Mouse (Mus musculus) embryonic facial prominence, embryonic 11.5 days (tissue): Measurements from ENCODE around the gene Gtdc1. TPM values are rescaled to one million over a fixed set of nuclear protein-coding genes. Genes with fewer than 3 reads are reported as not detected.

Experiments used
- ATAC-seq: fragments of 200-750 bp; cut with Nextera tagmentation; replicated peaks from 2 replicates; pipeline ENCODE4 v1.8.0; 2017; ENCODE audit warnings: low read depth; ENCODE audit not compliant: insufficient number of reproducible peaks, low FRiP score, low TSS enrichment
- DNase-seq: peaks from one replicate; pipeline ENCODE4 v3.0.0-alpha.2; 2015; ENCODE audit warnings: low spot score
- H3K27ac ChIP-seq: fragments of 300-500 bp; sonication (generic); replicated peaks from 2 replicates; pipeline ENCODE4 v1.5.1; 2014; ENCODE audit warnings: mild to moderate bottlenecking, low read depth, low read length, control low read depth
- H3K27me3 ChIP-seq: fragments of 300-500 bp; sonication (generic); 2 replicates; pipeline ENCODE4 v1.6.1; 2014; ENCODE audit warnings: mild to moderate bottlenecking, low read length, moderate library complexity, mixed read lengths; ENCODE audit not compliant: control insufficient read depth, insufficient read depth
- H3K36me3 ChIP-seq: fragments of 300-500 bp; sonication (generic); replicated peaks from 2 replicates; pipeline ENCODE4 v1.6.1; 2014; ENCODE audit warnings: low read depth, mild to moderate bottlenecking, low read length, moderate library complexity, mixed read lengths; ENCODE audit not compliant: control insufficient read depth, insufficient read depth
- H3K4me1 ChIP-seq: fragments of 300-500 bp; sonication (generic); 2 replicates; pipeline ENCODE4 v1.6.1; 2014; ENCODE audit warnings: low read length, mixed read lengths; ENCODE audit not compliant: control insufficient read depth, insufficient read depth
- H3K4me2 ChIP-seq: fragments of 300-500 bp; sonication (generic); 2 replicates; pipeline ENCODE4 v1.6.1; 2014; ENCODE audit warnings: low read depth, mild to moderate bottlenecking, control low read depth, low read length, moderate library complexity
- H3K4me3 ChIP-seq: fragments of 300-500 bp; sonication (generic); 2 replicates; pipeline ENCODE4 v1.5.1; 2014; ENCODE audit warnings: low read depth, low read length, control low read depth
- H3K9ac ChIP-seq: fragments of 300-500 bp; sonication (generic); replicated peaks from 2 replicates; pipeline ENCODE4 v1.6.1; 2014; ENCODE audit warnings: mild to moderate bottlenecking, control low read depth, low read length
- H3K9me3 ChIP-seq: fragments of 300-500 bp; sonication (generic); replicated peaks from 2 replicates; pipeline ENCODE4 v1.6.1; 2016; ENCODE audit warnings: mild to moderate bottlenecking, low read length, inconsistent platforms, mixed read lengths; ENCODE audit not compliant: control insufficient read depth
- WGBS: fragments of 180-500 bp; shearing (Covaris S2); extraction: QIAGEN DNeasy Blood & Tissue Kit; methylation state at CpG from one replicate; pipeline ENCODE4 v1.1.7; 2014; 5-methylcytosine and 5-hydroxymethylcytosine counted together
- polyA plus RNA-seq: library from polyadenylated mRNA; unstranded; fragments of >200 nt; fragmentation: Nextera tagmentation; extraction: Ambion mirVana; gene quantifications from 2 replicates; pipeline ENCODE4 v1.2.1, GENCODE M21; 2014

The Gtdc1 gene
- polyA plus RNA-seq, 1 experiment from 2014 or later = 17.0 TPM

GRCm38 (mm10) chr2:44646398-44646797, 281.1 kb downstream of the Gtdc1 start:
- ATAC-seq = no peak
- WGBS = 90% methylated on average over 6 of the region's 6 CpGs
- no peak for DNase-seq

GRCm38 (mm10) chr2:44639370-44639769, 288.1 kb downstream of the Gtdc1 start:
- no peaks in the 10 kb centered on the region for H3K27me3 ChIP-seq
- no peaks in the 10 kb centered on the region for H3K36me3 ChIP-seq
- 59% methylated on average over 2 of the region's 2 CpGs for WGBS
- H3K27ac ChIP-seq = no peak overlapping the region
- H3K4me1 ChIP-seq = no peaks in the 10 kb centered on the region
- no peak overlapping the region for H3K4me2 ChIP-seq
- no peaks in the 10 kb centered on the region for H3K9me3 ChIP-seq
- no peak overlapping the region for H3K4me3 ChIP-seq
- ATAC-seq (no peak), DNase-seq (no peak)
- H3K9ac ChIP-seq = no peak overlapping the region

More at GRCm38 (mm10) chr2:44646398-44646797, 281.1 kb downstream of the Gtdc1 start:
- Histone ChIP-seq H3K36me3 (no peaks in the 10 kb centered on the region), H3K9ac (no peak overlapping the region), H3K9me3 (no peaks in the 10 kb centered on the region), H3K4me3 (no peak overlapping the region), H3K4me2 (no peak overlapping the region), H3K27ac (no peak overlapping the region), H3K27me3 (no peaks in the 10 kb centered on the region), H3K4me1 (no peaks in the 10 kb centered on the region)

GRCm38 (mm10) chr2:44638157-44638556, 289.3 kb downstream of the Gtdc1 start:
- WGBS = 87% methylated on average over 4 of the region's 4 CpGs
- Histone ChIP-seq H3K9me3 (no peaks in the 10 kb centered on the region), H3K4me1 (no peaks in the 10 kb centered on the region), H3K4me3 (no peak overlapping the region), H3K27me3 (no peaks in the 10 kb centered on the region), H3K4me2 (no peak overlapping the region), H3K9ac (no peak overlapping the region), H3K36me3 (no peaks in the 10 kb centered on the region), H3K27ac (no peak overlapping the region)
- DNase-seq (no peak), ATAC-seq (no peak)

- no peak for ATAC-seq
- Histone ChIP-seq H3K9me3 (no peaks in the 10 kb centered on the region), H3K4me2 (no peak overlapping the region), H3K27me3 (no peaks in the 10 kb centered on the region), H3K9ac (no peak overlapping the region), H3K36me3 (no peaks in the 10 kb centered on the region), H3K27ac (no peak overlapping the region), H3K4me1 (no peaks in the 10 kb centered on the region), H3K4me3 (no peak overlapping the region)
- 76% methylated on average over 8 of the region's 8 CpGs for WGBS
- no peak for DNase-seq
These were observed 293.5 kb downstream of the Gtdc1 start for GRCm38 (mm10) chr2:44633971-44634370.

GRCm38 (mm10) chr2:44633064-44633463, 294.4 kb downstream of the Gtdc1 start:
- WGBS = 79% methylated on average over 5 of the region's 5 CpGs
- DNase-seq (no peak), ATAC-seq (no peak)
- Histone ChIP-seq H3K4me3 (no peak overlapping the region), H3K9me3 (no peaks in the 10 kb centered on the region), H3K36me3 (no peaks in the 10 kb centered on the region), H3K27me3 (no peaks in the 10 kb centered on the region), H3K4me1 (no peaks in the 10 kb centered on the region), H3K4me2 (no peak overlapping the region), H3K27ac (no peak overlapping the region), H3K9ac (no peak overlapping the region)

GRCm38 (mm10) chr2:44632584-44632983, 294.9 kb downstream of the Gtdc1 start:
- H3K4me3 ChIP-seq = no peak overlapping the region
- DNase-seq = peak; percentile 27
- 52% methylated on average over 10 of the region's 10 CpGs for WGBS
- H3K9ac ChIP-seq = no peak overlapping the region
- H3K9me3 ChIP-seq = no peaks in the 10 kb centered on the region
- ATAC-seq = no peak
- no peak overlapping the region for H3K4me2 ChIP-seq
- H3K36me3 ChIP-seq = no peaks in the 10 kb centered on the region
- H3K27me3 ChIP-seq = no peaks in the 10 kb centered on the region
- no peaks in the 10 kb centered on the region for H3K4me1 ChIP-seq
- H3K27ac ChIP-seq = no peak overlapping the region

- Histone ChIP-seq H3K4me2 (no peak overlapping the region), H3K4me1 (no peaks in the 10 kb centered on the region), H3K4me3 (no peak overlapping the region), H3K36me3 (no peaks in the 10 kb centered on the region), H3K27ac (no peak overlapping the region), H3K27me3 (no peaks in the 10 kb centered on the region), H3K9ac (no peak overlapping the region), H3K9me3 (no peaks in the 10 kb centered on the region)
- ATAC-seq (no peak), DNase-seq (no peak)
- 78% methylated on average over 3 of the region's 3 CpGs for WGBS
These were observed 296.4 kb downstream of the Gtdc1 start for GRCm38 (mm10) chr2:44631064-44631463.

GRCm38 (mm10) chr2:44628778-44629177, 298.7 kb downstream of the Gtdc1 start:
- Histone ChIP-seq H3K4me3 (no peak overlapping the region), H3K36me3 (no peaks in the 10 kb centered on the region), H3K4me1 (no peaks in the 10 kb centered on the region), H3K27ac (no peak overlapping the region), H3K4me2 (no peak overlapping the region), H3K9ac (no peak overlapping the region), H3K9me3 (no peaks in the 10 kb centered on the region), H3K27me3 (no peaks in the 10 kb centered on the region)
- DNase-seq (no peak), ATAC-seq (no peak)
- 98% methylated on average over 1 of the region's 1 CpGs for WGBS
